Mouse (Mus musculus) gastrocnemius, adult 8-10 months (tissue): ENCODE data around the gene Aqp7. TPM values are rescaled to one million over a fixed set of nuclear protein-coding genes. Genes with fewer than 3 reads are reported as not detected.

Experiments used
- DNase-seq, 2 experiments: peaks; one replicate each; pipeline ENCODE4 v3.0.0; 2022; ENCODE audit warnings: low spot score in 2 of 2
- microRNA-seq: library from miRNA; unstranded; fragments of <30 nt; microRNA quantifications from one replicate; pipeline ENCODE4 v1.2.0, GENCODE M21; 2022
- total RNA-seq, 4 experiments: library from RNA; stranded (reverse); gene quantifications; 2 replicates each; pipeline ENCODE4 v1.2.4; 2022

The Aqp7 gene
- total RNA-seq, 4 experiments from 2014 or later: 5.4 to 9.4 (median 7.2) TPM

DNA sequence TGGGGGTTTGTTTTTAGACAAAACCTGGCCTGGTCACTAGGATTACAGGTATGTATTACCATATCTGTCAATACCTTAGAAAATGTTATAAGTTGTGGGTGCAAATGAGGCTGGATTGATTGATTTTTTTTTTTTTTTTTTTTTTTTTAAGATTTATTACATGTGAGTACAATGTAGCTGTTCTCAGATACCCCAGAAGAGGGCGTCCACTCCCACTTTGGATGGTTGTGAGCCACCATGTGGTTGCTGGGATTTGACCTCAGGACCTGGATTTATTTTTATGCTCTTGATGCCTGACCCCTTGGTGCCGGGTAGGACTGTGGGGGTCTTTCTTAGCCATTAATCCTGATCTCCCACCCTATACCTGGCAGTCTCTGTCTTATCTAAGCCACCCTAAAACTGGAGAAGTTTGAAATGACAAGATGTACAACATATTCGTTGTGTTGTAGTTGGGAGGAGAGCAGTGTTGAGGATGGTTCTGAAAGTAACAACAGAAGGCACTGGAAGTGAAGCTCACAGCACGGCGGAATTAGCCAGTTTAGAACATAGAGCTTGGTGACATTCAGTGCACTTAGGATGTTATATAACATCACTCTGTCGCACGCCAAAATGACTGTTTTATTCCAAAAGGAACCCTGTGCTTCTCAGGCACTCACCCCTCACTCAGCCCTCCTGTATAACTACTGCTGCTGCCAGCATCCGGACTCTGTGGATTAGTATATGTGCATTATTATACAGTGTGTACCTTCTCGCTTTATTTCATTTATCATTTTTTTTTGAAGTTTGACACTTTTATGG is 46.9 kb downstream of the Aqp7 start:
- no peak for DNase-seq

DNA sequence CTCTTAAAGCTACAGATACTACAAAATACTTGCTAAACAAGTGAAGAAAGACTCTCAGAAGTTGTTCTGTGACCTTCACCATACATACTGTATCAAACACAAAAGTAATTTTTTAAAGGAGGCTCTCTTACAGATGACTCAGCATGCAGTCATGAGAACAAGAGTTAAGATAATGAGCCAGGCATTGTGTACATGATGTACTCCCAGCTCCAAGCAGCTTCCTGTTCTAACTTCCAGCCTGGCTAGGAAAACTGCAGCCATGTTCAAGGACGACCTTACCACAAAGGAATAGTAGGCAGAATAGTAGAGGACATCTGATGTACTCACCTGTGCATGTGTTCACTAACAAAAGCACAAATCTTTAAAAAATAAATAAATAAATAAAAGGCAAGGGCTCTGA is 47.7 kb downstream of the Aqp7 start:
- DNase-seq: no peak

DNA sequence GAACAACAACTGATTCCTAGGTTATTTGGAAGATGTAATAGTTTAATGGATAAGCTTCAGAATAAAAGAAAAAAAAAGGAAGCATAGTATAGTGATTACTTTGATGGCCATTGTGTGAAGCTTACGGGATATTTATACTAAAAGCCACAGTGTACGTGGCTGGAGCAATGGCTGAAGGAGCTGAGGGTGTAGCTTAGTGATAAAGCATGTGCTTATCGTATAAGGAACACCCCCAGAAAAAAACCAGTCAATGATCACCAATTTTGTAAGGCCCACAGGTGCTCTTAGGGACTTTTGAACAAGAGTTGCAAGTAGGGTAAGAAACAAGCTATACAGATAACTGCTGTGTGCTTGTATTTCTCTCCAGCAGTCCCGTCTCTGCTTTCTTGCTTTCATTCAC is 50.0 kb downstream of the Aqp7 start:
- no peak for DNase-seq

DNA sequence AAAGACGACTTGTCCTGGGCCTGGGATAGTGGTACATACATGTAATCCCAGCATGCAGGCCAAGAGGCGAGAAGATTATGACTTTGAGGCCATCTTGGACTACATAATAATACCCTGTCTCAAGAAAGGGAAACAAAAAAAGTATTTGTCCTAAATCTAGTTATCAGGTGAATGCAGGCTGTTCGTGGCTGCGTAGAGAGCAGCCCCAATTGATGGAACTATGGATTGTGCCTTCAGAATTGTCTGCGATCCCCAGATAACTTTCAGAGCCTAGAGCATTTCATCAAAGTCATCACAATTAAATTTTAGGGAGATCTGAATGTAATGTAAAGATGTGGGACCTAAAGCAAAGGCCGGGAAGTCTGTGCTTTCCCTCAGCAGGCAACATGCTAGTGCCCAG is 51.6 kb downstream of the Aqp7 start:
- no peak for DNase-seq

DNA sequence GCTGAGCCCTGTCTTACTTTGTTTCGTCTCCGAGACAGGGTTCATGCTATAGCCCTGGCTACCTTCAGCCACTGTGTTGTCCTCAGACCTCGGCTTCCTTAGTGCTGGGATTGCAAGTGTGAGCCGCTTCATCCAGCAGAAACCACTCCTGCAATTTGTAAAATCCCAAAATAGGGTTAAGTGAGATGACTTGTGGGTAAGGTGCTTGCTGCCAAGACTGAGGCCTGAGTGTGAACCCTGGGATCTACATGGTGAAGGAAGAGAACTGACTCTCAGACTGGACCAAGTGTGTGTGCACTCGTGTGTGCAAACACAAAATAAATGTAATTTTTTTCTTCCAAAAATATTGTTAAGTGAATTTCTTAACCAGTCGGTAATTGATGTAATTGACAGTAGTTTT is 58.3 kb downstream of the Aqp7 start:
- no peak for DNase-seq

DNA sequence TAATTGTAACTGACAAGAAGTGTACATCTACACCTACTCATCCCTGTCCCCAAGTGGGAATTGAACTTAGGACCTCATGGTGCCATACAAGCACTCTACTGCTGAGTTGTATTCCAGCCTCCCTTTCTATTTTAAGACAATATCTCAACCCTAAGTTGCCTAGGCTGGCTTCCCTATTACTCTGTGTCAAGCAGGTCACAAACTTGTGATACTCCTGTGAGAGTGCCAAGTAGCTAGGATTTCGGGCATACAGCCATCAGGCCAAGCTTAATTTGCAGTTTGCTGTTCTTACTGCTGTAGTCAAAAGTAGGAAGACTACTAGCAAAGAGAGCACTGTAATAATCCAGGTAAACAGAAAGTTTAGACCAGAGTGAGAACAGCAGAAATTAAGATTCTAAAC is 64.3 kb downstream of the Aqp7 start:
- peak; percentile 74 to 79 for DNase-seq

Small RNA genes lying within 50 kb of the gene (microRNA-seq; reads per million reads assigned to microRNA genes)
- gene Mir3094: not detected

Other genes with a start within 250 kb of the Aqp7 start
- gene B4galt1, start 194.1 kb downstream of the Aqp7 start, total RNA-seq: 10 to 100 TPM; 22.3 to 27.7 (median 23.7) TPM
- not detected for gene Spink4, start 128.1 kb downstream of the Aqp7 start, total RNA-seq
- 100 to 1,000 TPM; 229 to 241 (median 229) TPM for gene Bag1, start 99.8 kb downstream of the Aqp7 start, total RNA-seq
- 10 to 100 TPM; 20.6 to 21.7 (median 21.3) TPM for gene Chmp5, start 99.7 kb downstream of the Aqp7 start, total RNA-seq
- 10 to 100 TPM; 19.9 to 22.8 (median 22.3) TPM for gene Nfx1, start 77.2 kb downstream of the Aqp7 start, total RNA-seq
- not detected for gene Aqp3, start 50.0 kb upstream of the Aqp7 start, total RNA-seq
- gene Nol6, start 76.3 kb upstream of the Aqp7 start, total RNA-seq: 10 to 100 TPM; 16.4 to 20.9 (median 17.8) TPM
- gene Ube2r2, start 87.6 kb upstream of the Aqp7 start, total RNA-seq: 100 to 1,000 TPM; 178 to 274 (median 231) TPM
- gene Ubap2, start 227.0 kb upstream of the Aqp7 start, total RNA-seq: 10 to 100 TPM; 72.8 to 87.2 (median 82.4) TPM